Mouse (Mus musculus) lung, postnatal 0 days (tissue): ENCODE measurements around the gene Fam222b. TPM values are rescaled to one million over a fixed set of nuclear protein-coding genes. Genes with fewer than 3 reads are reported as not detected.

ENCODE experiments used
- ATAC-seq: fragments of 200-750 bp; cut with Nextera tagmentation; 2 replicates; pipeline ENCODE4 v1.8.0; 2017; ENCODE audit warnings: moderate library complexity
- DNase-seq: peaks from one replicate; pipeline ENCODE4 v3.0.0-alpha.2; 2016; ENCODE audit warnings: low spot score
- H3K27ac ChIP-seq: fragments of 300-500 bp; sonication (generic); 2 replicates; pipeline ENCODE4 v1.5.1; 2014; ENCODE audit warnings: antibody characterized with exemption, mild to moderate bottlenecking, low read length, mixed read lengths
- H3K27me3 ChIP-seq: fragments of 300-500 bp; sonication (generic); replicated peaks from 2 replicates; pipeline ENCODE4 v1.6.1; 2014; ENCODE audit warnings: low read length, mixed read lengths; ENCODE audit not compliant: insufficient read depth
- H3K36me3 ChIP-seq: fragments of 300-500 bp; sonication (generic); 2 replicates; pipeline ENCODE4 v1.6.1; 2014; ENCODE audit warnings: low read length, mixed read lengths; ENCODE audit not compliant: insufficient read depth
- H3K4me1 ChIP-seq: fragments of 300-500 bp; sonication (generic); 2 replicates; pipeline ENCODE4 v1.6.1; 2014; ENCODE audit warnings: antibody characterized with exemption, low read depth, low read length, mixed read lengths; ENCODE audit not compliant: insufficient read depth
- H3K4me2 ChIP-seq: fragments of 300-500 bp; sonication (generic); replicated peaks from 2 replicates; pipeline ENCODE4 v1.6.1; 2014; ENCODE audit warnings: low read depth, mild to moderate bottlenecking, low read length, moderate library complexity, mixed read lengths
- H3K4me3 ChIP-seq: fragments of 300-500 bp; sonication (generic); 2 replicates; pipeline ENCODE4 v1.5.1; 2014; ENCODE audit warnings: low read depth, low read length
- H3K9ac ChIP-seq: fragments of 300-500 bp; sonication (generic); replicated peaks from 2 replicates; pipeline ENCODE4 v1.6.1; 2014; ENCODE audit warnings: low read depth, mild to moderate bottlenecking
- H3K9me3 ChIP-seq: fragments of 300-500 bp; sonication (generic); 2 replicates; pipeline ENCODE4 v1.6.1; 2016; ENCODE audit warnings: low read length, mixed read lengths
- CTCF ChIP-seq: IDR thresholded peaks from 2 replicates; pipeline ENCODE4 v1.5.1; 2016; ENCODE audit warnings: antibody characterized with exemption, mild to moderate bottlenecking
- EP300 ChIP-seq: IDR thresholded peaks from 2 replicates; pipeline ENCODE4 v1.6.1; 2016; ENCODE audit warnings: antibody characterized with exemption, mild to moderate bottlenecking, control low read depth
- WGBS: fragments of 180-500 bp; shearing (Covaris S2); extraction: QIAGEN DNeasy Blood & Tissue Kit; methylation state at CpG from one replicate; pipeline ENCODE4 v1.1.7; 2014; 5-methylcytosine and 5-hydroxymethylcytosine counted together
- polyA plus RNA-seq: library from polyadenylated mRNA; unstranded; fragments of >200 nt; fragmentation: Nextera tagmentation; extraction: Ambion mirVana; gene quantifications from 2 replicates; pipeline ENCODE4 v1.2.1, GENCODE M21; 2015

Fam222b gene
- polyA plus RNA-seq, 1 experiment from 2014 or later = 10.0 TPM

DNA sequence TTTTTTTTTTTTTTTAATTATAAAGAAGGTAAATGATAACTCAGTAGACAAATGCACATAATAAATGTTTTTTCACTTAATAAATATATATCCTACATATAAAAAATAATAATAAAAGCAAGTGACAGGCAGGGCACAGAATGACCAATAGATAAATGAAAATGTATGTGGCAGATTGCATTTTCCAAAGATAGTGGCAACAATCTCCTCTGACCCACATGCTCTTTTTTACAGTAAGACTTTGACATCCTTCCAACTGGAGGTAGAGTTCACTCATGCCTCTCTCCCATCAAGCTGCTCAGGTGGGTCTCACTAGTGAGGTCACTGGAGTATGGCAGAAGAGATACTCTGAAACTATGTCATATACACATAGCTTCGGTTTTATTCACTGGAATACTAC, 31.9 kb upstream of the Fam222b start:
- Histone ChIP-seq H3K4me2 (no peak overlapping the region), H3K27me3 (no peaks in the 10 kb centered on the region), H3K27ac (no peak overlapping the region), H3K9ac (no peak overlapping the region), H3K4me3 (no peak overlapping the region), H3K4me1 (no peaks in the 10 kb centered on the region), H3K9me3 (no peaks in the 10 kb centered on the region), H3K36me3 (peaks cover 8% of the 10 kb centered on the region; the same call in 1 of the 2 replicates)
- 84% methylated on average over 1 of the region's 1 CpGs for WGBS
- DNase-seq = no peak
- ATAC-seq = no peak
- TF ChIP-seq CTCF = no peak
- TF ChIP-seq EP300 = no peak

DNA sequence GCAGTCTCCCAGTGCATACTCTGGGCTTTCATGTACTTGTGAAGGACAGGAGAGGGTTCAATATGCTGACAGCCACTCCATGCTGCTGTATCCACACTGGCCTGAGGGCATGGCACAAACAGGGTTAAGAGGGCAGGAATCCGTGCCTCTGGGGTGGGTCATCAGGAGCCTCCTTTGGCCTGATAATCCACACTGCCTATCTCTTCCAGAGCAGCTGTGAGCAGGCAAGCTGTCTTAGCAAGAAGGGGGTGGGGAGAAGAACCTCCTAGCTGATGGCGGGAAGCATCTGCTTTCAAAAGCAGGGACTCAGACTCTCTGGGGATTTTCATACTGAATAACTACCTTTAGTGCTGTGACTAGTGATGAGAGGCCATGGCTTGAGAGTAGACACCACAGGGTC, 28.6 kb upstream of the Fam222b start:
- Histone ChIP-seq H3K4me1 (no peaks in the 10 kb centered on the region), H3K9ac (no peak overlapping the region), H3K27me3 (no peaks in the 10 kb centered on the region), H3K9me3 (no peaks in the 10 kb centered on the region), H3K27ac (no peak overlapping the region), H3K36me3 (no peaks in the 10 kb centered on the region), H3K4me3 (no peak overlapping the region), H3K4me2 (no peak overlapping the region)
- no peak for TF ChIP-seq EP300
- no peak for TF ChIP-seq CTCF
- WGBS = 42% methylated on average over 2 of the region's 2 CpGs
- DNase-seq (no peak), ATAC-seq (no peak)

DNA sequence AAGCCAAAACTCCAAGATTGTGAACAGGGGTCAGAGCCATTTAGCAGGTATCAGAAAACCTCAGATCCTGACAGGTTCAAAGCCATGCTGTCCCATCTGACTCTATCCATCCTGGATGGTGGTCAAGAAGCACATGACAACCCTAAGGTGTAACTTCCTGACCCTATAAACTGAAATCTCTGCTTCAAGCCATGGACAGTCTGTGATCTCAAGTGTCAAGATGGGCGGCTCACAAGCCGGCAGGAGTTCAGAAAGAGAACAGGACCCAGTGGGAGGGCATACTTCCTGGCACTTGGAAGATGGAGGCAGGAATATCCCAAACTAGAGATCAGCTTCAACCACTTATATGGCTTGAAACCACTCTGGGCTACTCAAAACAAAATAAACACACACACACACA, 27.8 kb upstream of the Fam222b start:
- no peaks in the 10 kb centered on the region for H3K36me3 ChIP-seq
- DNase-seq (no peak), ATAC-seq (no peak)
- H3K9ac ChIP-seq = no peak overlapping the region
- 44% methylated on average over 2 of the region's 2 CpGs for WGBS
- no peak overlapping the region for H3K4me3 ChIP-seq
- no peaks in the 10 kb centered on the region for H3K27me3 ChIP-seq
- H3K27ac ChIP-seq = no peak overlapping the region
- no peaks in the 10 kb centered on the region for H3K9me3 ChIP-seq
- TF ChIP-seq EP300 = no peak
- no peak for TF ChIP-seq CTCF
- H3K4me2 ChIP-seq = no peak overlapping the region
- no peaks in the 10 kb centered on the region for H3K4me1 ChIP-seq

DNA sequence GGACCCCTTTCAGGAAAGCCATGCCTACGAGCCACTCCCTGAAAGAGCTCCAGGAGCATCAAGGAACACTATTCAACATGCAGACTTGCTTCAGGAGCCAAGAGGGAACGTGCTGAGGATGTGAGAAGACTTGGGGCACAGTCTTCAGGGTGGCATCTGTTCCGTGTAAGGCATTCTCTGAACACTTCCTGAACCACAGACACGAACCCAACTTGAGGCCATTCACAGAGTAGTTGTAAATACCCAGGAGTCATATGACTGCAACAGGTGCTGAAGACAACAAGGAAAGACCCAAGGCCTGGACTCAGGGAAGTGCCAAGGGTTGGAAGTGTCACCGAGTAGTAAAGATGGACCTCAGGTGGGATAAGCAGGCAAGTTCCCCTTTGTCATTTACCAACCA, 26.9 kb upstream of the Fam222b start:
- ATAC-seq (no peak), DNase-seq (no peak)
- Histone ChIP-seq H3K36me3 (no peaks in the 10 kb centered on the region), H3K4me2 (no peak overlapping the region), H3K4me3 (no peak overlapping the region), H3K27ac (no peak overlapping the region), H3K9me3 (no peaks in the 10 kb centered on the region), H3K4me1 (no peaks in the 10 kb centered on the region), H3K27me3 (no peaks in the 10 kb centered on the region), H3K9ac (no peak overlapping the region)
- no peak for TF ChIP-seq EP300
- TF ChIP-seq CTCF = no peak
- 53% methylated on average over 5 of the region's 5 CpGs for WGBS

DNA sequence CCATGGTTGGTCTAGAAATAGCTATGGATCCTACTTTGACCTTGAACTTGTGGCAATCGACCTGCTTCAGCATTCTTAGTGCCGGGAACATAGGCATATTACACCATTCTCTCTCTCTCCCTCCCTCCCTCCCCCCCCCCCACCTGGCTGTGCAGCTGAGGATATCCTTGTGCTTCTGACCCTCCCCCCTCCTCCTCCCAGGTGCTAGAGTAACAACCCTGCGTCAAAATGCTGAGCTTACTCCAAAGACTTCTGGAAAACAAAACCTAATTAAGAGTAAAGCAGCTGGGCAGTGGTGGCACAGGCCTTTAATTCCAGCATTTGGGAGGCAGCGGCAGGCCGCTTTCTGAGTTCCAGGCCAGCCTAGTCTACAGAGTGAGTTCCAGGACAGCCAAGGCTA, 25.3 kb upstream of the Fam222b start:
- H3K9me3 ChIP-seq = no peaks in the 10 kb centered on the region
- ATAC-seq (no peak), DNase-seq (no peak)
- TF ChIP-seq EP300 (no peak), CTCF (no peak)
- H3K36me3 ChIP-seq = 0 out of 2 replicates have a peak, but pooled peaks cover 12% of the 10 kb centered on the region
- no peak overlapping the region for H3K4me2 ChIP-seq
- H3K4me3 ChIP-seq = no peak overlapping the region
- WGBS = 69% methylated on average over 5 of the region's 5 CpGs
- H3K4me1 ChIP-seq = no peaks in the 10 kb centered on the region
- no peak overlapping the region for H3K9ac ChIP-seq
- no peaks in the 10 kb centered on the region for H3K27me3 ChIP-seq
- no peak overlapping the region for H3K27ac ChIP-seq

DNA sequence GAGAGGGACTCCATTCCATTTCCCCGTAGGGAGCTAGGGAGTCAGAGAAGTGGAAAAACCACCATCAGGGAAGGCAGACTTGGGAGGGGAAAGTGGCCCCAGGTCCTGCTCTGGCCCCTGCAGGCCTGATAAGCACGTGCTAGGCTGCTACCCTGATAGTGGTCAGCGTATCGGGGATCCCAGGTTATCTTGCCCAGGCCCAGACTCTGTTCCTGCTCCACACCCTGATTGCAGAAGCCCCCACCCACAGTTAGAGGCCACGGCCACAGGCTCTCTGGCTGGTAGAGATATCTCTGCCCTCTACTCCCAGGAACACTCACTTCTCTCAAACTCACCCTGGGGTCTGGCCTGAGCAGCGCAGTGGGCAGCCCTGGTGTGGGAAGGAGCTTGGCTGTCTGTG, 24.8 kb upstream of the Fam222b start:
- DNase-seq = no peak
- H3K4me3 ChIP-seq = no peak overlapping the region
- no peak for TF ChIP-seq CTCF
- no peak for TF ChIP-seq EP300
- no peak overlapping the region for H3K9ac ChIP-seq
- no peaks in the 10 kb centered on the region for H3K4me1 ChIP-seq
- no peak overlapping the region for H3K4me2 ChIP-seq
- WGBS = 77% methylated on average over 6 of the region's 6 CpGs
- H3K36me3 ChIP-seq = 0 out of 2 replicates have a peak, but pooled peaks cover 17% of the 10 kb centered on the region
- ATAC-seq = no peak
- no peak overlapping the region for H3K27ac ChIP-seq
- H3K9me3 ChIP-seq = no peaks in the 10 kb centered on the region
- H3K27me3 ChIP-seq = no peaks in the 10 kb centered on the region

DNA sequence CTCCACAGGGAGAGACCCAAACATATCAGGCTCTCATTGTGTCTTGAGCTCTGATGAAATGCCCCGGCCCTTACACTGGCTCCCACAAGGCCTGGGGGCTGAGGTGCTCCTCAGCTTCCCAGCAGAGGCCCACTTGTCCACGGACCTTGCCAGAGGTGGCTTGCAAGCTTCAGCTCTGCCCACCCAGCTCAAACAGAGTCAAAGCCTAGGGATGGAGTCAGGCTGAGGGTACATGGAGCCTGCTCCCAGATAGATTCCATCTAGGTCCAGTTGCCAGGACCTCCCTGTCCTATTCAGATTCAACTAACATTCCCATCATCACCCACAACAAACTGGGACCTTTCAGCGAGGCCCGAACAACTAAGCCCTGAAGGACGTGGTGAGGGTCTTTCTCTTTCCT, 22.5 kb upstream of the Fam222b start:
- no peak overlapping the region for H3K9ac ChIP-seq
- no peak overlapping the region for H3K4me3 ChIP-seq
- H3K9me3 ChIP-seq = no peaks in the 10 kb centered on the region
- H3K4me1 ChIP-seq = no peaks in the 10 kb centered on the region
- H3K27me3 ChIP-seq = no peaks in the 10 kb centered on the region
- ATAC-seq = no peak
- no peak overlapping the region for H3K27ac ChIP-seq
- H3K36me3 ChIP-seq = peaks cover 28% of the 10 kb centered on the region; the same call in 1 of the 2 replicates
- 85% methylated on average over 5 of the region's 5 CpGs for WGBS
- no peak for TF ChIP-seq EP300
- TF ChIP-seq CTCF = no peak
- no peak overlapping the region for H3K4me2 ChIP-seq
- no peak for DNase-seq
